1 mouse cellular context compared by ENCODE assay signal in genomic region chr2:32691041-32691440, GRCm38 (mm10).
TF ChIP-seq lines count a peak whose summit lies in the region.

No protein-coding gene starts in this region.

TF ChIP-seq in MEL, 35 proteins besides CTCF, POLR2A, EP300 and RAD21:
- no peak for TF ChIP-seq MAX (IDR thresholded peaks at IDR 0.05; ENCODE audit: low read length)
- no peak for TF ChIP-seq SMC3 (IDR thresholded peaks at IDR 0.05; ENCODE audit: low read depth, low read length)
- TF ChIP-seq HCFC1 (IDR thresholded peaks at IDR 0.05; ENCODE audit: low read depth, low read length) = no peak
- TF ChIP-seq E2F4 (IDR thresholded peaks at IDR 0.05; ENCODE audit: borderline replicate concordance, low read depth, low read length) = no peak
- TF ChIP-seq USF1 (IDR thresholded peaks at IDR 0.05; ENCODE audit: low read depth, low read length) = 0 out of 2 replicates have a peak, but pooled peaks have one; percentile 42
TF ChIP-seq in MEL: peak in this region for 1.
